Mouse (Mus musculus) inflammation-experienced regulatory T-cells, adult 6 months (primary cell): ENCODE data around the gene Tnfrsf17. TPM values are rescaled to one million over a fixed set of nuclear protein-coding genes. Genes with fewer than 3 reads are reported as not detected.
"Not testable (repeated sequence)": the region's sequence is repeated elsewhere in the genome, so short reads cannot be mapped to it uniquely, and the experiment has no call there.

ENCODE experiments used
- ATAC-seq: one replicate; pipeline ENCODE4 v1.8.0; 2017
- polyA plus RNA-seq, 3 experiments: library from polyadenylated mRNA; unstranded; fragments of 100-300 nt; shearing (Covaris generic); gene quantifications; one replicate each; pipeline ENCODE4 v1.2.1; 2017

The Tnfrsf17 gene
- polyA plus RNA-seq, 3 experiments from 2014 or later, result not detected

DNA sequence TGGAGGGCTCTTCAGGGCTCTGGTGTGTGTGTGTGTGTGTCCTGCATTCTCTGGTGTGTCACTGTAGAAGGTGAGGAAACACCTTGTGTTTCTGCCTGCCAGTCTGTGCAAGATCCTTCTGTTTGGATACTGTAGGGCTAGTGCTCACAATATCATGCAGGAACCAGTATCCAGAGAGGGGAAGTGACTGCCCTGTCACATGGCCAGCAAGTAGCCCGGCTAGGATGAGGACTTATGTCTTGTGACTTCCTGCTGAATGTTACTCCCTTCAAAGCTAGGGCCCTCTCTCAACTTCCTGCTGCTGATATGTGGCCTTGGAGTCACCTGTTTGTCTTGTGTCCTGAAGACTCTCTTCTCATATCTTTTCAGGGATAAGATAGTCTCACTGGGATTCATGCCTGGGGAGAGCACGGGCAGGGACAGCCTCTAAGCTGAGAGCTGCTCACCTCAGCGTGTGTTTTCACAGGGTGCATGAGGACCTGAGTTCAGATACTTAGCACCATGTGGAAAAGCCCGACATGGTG is 29.7 kb downstream of the Tnfrsf17 start:
- ATAC-seq, result no peak

DNA sequence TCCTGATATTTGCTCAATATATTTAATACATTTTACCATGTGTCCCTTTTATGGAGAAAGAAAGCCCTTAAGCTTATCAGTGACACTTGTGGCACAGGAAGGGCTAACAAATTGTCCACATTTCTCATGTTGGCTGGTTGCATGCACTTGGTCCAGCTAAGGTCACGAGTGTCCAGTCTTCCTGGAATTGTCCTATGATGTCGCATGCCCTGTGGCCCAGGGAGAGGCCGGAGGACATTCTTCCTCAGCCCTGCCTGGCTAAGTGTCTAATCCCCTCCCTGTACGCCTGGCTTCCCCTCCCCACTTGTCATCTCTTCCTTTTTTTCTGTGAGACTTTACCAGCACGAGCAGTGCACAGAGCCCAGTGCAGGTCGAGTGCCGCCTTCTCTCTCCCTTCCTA is 38.3 kb downstream of the Tnfrsf17 start:
- ATAC-seq, result no peak

DNA sequence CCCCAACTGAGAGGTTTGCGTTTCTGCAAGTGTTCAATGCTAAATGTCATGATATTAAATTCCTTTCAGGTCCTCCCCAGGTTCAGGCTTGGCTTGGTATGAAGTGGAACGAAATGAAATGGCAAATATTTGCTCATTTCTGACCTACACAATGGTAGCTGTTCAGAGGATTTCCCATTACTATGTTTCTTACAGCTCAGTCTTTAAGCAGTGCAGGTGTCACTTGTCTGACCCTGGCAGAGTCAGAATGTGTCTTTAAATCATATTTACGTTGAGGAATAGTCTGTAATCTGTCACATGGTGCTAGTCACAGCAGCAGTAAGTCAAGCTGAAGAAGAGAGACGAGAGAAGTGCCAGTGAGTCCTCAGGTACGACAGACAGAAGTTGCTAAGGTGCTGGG is 45.6 kb downstream of the Tnfrsf17 start:
- ATAC-seq, result no peak

DNA sequence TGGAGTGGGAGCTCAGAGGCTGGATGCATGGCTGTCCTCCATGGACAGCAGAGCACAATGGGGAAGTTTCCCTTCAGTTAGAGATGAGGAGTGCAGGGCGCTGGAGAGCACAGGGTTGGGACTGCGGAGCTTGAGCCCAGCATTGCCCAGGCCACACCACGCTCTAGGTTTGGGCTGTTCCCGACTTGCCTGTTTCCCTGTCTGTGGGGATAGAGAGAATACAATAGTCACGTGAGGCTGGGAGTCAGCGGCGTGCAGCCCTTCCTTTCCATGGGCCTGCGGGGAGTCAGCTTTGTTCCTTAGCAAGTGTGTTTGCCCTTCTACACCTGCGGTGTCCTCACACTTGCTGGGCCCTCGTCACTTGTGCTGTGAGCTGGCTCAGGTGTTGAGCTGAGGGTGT is 46.3 kb downstream of the Tnfrsf17 start:
- ATAC-seq, result no peak

DNA sequence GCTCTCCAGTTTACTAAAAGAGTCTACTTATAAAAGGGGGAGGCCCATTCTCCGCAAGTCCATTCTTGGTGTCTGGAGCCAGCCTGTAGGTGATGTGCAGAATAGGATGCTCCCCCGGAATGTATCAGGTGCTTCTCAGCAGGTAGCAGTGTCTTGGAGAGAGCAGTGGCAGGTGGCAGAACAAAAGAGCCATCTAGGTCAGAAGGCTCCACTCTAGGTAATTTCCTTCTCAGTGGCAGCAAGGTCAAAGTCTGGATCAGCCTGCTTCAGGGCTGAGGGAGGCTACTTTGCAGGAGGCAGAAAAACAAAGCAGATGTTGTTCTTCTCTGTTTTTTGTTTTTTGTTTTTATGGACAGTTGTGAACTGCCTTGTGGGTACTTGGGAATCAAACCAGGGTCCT is 47.0 kb downstream of the Tnfrsf17 start:
- not testable (repeated sequence) for ATAC-seq

DNA sequence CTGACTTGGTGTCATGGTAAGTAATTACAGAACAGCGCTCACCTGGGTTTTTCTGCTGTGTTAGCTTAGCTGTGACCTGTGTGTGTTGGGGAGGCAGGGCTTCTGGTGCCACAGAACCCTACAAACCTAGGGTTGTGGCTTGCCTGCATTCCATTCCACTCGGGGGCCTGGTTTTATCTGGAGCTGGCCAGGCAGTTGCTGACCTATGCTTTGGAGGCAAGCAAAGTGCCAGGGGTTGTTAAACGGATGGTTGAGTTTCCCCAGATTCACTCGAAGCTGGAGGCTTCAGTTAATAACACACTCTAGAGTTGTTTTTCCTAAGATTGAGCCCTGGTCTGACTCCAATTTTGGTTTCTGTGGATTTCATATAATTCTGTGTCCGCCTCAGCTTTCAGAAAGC is 52.0 kb downstream of the Tnfrsf17 start:
- ATAC-seq, result no peak

DNA sequence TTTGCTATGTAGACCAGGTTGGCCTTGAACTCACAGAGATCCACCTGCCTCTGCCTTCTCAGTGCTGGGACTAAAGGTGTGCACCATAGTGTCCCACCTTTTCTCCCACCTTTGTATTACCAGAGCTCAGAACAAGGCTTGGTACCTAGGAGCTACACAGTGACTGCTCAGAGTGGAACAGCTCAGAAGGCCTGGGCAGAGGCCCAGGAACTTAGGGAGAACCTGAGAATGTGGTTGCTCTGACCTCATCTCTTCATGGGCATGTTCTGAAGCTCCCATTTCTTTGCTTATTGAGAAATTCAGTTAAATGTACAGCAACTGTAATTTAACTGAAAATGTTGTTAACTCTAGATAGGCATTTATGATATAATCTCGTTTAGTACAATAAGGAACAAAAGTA is 53.2 kb downstream of the Tnfrsf17 start:
- ATAC-seq, result no peak

DNA sequence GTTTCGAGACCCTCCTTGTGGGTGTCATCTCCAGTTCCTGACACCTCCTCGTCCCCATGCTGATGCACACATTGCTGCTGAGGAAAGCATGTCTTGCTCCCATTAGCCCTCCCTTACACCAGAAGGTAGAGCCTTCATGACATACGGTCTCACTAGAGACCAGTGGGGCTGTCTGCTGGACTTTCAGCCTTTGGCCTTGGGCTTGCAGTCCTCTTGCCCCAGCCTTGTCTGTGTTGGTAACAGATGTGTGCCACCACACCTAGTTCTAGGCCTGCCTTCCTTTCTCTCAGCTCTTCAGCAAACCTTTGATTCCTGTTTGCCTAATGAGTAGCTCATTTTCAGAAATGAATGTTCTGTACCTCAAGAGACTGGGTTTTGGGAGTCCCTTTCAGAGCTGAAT is 54.8 kb downstream of the Tnfrsf17 start:
- ATAC-seq, result no peak

DNA sequence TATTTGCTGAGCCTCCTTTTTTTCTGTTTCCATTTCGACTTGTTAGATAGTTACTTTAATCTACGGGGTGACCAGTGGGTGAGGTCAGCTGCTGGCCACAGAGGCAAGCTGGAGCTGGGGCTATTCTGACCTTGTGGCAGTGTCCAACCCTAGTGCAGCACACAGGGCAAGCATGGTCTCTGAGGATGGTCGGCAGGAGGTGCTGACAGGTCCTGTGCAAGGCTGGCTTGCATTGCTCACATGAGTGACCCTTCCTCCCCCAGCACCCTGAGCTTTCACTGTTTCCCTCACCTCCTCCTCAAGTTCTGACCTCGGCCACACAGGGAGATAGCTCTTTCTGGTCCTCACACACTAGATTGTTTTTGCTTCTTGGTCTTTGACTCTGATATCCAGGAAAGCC is 55.5 kb downstream of the Tnfrsf17 start:
- ATAC-seq, result no peak

DNA sequence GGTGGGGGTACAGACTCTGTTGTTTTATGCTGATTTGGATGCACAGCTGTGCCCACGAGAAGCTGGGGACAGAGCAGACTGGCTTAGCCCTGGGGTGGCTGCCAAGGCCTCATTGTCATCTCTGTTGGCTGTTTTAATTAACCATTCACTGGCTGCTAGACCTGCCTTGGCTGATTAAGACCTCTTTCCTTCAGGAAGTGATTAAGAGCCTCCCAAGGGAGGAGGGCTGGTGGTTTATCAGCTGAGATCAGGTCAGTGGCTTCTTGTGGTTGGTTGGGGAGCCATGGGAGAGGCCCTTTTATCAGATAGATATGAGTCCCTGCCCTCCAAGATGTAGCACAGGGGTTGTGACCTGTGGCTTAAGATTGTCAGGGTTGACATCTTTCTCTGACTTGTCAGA is 56.0 kb downstream of the Tnfrsf17 start:
- no peak for ATAC-seq

Other genes starting within 250 kb of the Tnfrsf17 start
- 10 to 100 TPM; 29.9 to 99.4 (median 39.3) TPM for gene Litaf, start 247.7 kb upstream of the Tnfrsf17 start, polyA plus RNA-seq
- 10 to 100 TPM in 1 of 3 experiments, 1 to 10 TPM in 2; 6.2 to 12.3 (median 9.7) TPM for gene Txndc11, start 179.2 kb upstream of the Tnfrsf17 start, polyA plus RNA-seq
- 100 to 1,000 TPM; 244 to 341 (median 268) TPM for gene Zc3h7a, start 137.4 kb upstream of the Tnfrsf17 start, polyA plus RNA-seq
- gene Rsl1d1, start 110.5 kb upstream of the Tnfrsf17 start, polyA plus RNA-seq, result 100 to 1,000 TPM; 169 to 217 (median 194) TPM
- 10 to 100 TPM; 37.7 to 49.5 (median 44.7) TPM for gene Gspt1, start 59.5 kb upstream of the Tnfrsf17 start, polyA plus RNA-seq
- 10 to 100 TPM in 1 of 3 experiments, 1 to 10 TPM in 2; 4.4 to 14.3 (median 6.1) TPM for gene Snx29, start 9.1 kb downstream of the Tnfrsf17 start, polyA plus RNA-seq